Mouse (Mus musculus) myocyte (in vitro differentiated cells): Measurements from ENCODE around the gene Scpep1.

ENCODE experiments used
- CEBPB ChIP-seq: IDR thresholded peaks from 2 replicates; pipeline ENCODE4 v1.6.1; 2011; ENCODE audit warnings: mild to moderate bottlenecking, moderate library complexity; ENCODE audit not compliant: poor library complexity, insufficient read depth, severe bottlenecking
- MAX ChIP-seq: IDR thresholded peaks from one replicate; pipeline ENCODE4 v1.6.1; 2011; ENCODE audit warnings: low read depth, mild to moderate bottlenecking, control low read depth
- MYOG ChIP-seq, 3 experiments: IDR thresholded peaks; one replicate each; pipeline ENCODE4 v1.6.1; 2011; ENCODE audit warnings: control low read depth in 2 of 3, low read depth in 2 of 3, mild to moderate bottlenecking in 2 of 3; ENCODE audit not compliant: insufficient read length in 2 of 3, control insufficient read depth in 1 of 3, insufficient read depth in 1 of 3
- POLR2A ChIP-seq: IDR thresholded peaks from one replicate; pipeline ENCODE4 v1.6.1; 2011; ENCODE audit warnings: low read depth, mild to moderate bottlenecking, control low read depth, moderate library complexity; ENCODE audit not compliant: insufficient read length
- TCF12 ChIP-seq: IDR thresholded peaks from one replicate; pipeline ENCODE4 v1.6.1; 2011; ENCODE audit warnings: mild to moderate bottlenecking, control low read depth; ENCODE audit not compliant: poor library complexity, insufficient read depth, severe bottlenecking
- USF1 ChIP-seq: IDR thresholded peaks from one replicate; pipeline ENCODE4 v1.6.1; 2011; ENCODE audit warnings: low read depth, mild to moderate bottlenecking, control low read depth, moderate library complexity

DNA sequence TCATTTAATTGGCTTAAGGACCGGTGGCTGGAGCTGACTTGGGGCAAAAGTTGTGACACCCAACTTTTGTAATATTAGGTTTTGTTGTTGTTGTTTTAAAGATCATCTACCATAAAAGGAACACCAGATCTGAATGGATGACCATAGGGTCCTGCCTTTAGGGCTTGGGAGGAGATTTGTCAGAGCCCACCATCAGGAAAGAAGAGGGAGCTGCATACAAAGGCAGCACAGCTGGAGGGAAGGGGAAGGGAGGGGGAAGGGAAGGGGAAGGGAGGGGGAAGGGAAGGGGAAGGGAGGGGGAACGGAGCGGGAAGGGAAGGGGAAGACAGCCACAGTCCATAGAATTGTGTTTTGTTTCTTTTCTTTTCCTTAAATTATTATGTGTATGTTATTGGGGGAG lies 43.1 kb upstream of the Scpep1 start:
- TF ChIP-seq TCF12 = no peak
- no peak for TF ChIP-seq POLR2A
- TF ChIP-seq CEBPB = no peak
- TF ChIP-seq MAX = no peak
- TF ChIP-seq MYOG (IDR thresholded peaks at IDR 0.05; ENCODE audit: control insufficient read depth in 1 of 3, insufficient read depth in 1 of 3, insufficient read length in 2 of 3, low read depth in 2 of 3) = no peak
- no peak for TF ChIP-seq USF1
